Mouse (Mus musculus): Measurements from ENCODE around the gene Srgap2. TPM values are rescaled to one million over a fixed set of nuclear protein-coding genes. Genes with fewer than 3 reads are reported as not detected.

Srgap2 gene
- polyA plus RNA-seq, 1 experiment from 2014 or later = 18.6 TPM

GRCm38 (mm10) chr1:131284616-131285015 lies 242.5 kb downstream of the Srgap2 start:
- Histone ChIP-seq H3K27me3 (replicated peaks) (no peaks in the 10 kb centered on the region), H3K36me3 (peaks cover 28% of the 10 kb centered on the region), H3K9ac (no peak overlapping the region), H3K4me3 (no peak overlapping the region), H3K4me1 (replicated peaks) (peaks cover 29% of the 10 kb centered on the region), H3K4me2 (no peak overlapping the region), H3K27ac (ENCODE audit: poor library complexity, severe bottlenecking) (no peak overlapping the region), H3K9me3 (replicated peaks) (no peaks in the 10 kb centered on the region)
- WGBS = 84% methylated on average over 4 of the region's 4 CpGs
- no peak for ATAC-seq (ENCODE audit: insufficient number of reproducible peaks, low FRiP score)

- no peak overlapping the region for H3K4me2 ChIP-seq
- H3K4me1 ChIP-seq (replicated peaks) = peaks cover 30% of the 10 kb centered on the region
- 89% methylated on average over 1 of the region's 1 CpGs for WGBS
- no peak for ATAC-seq (ENCODE audit: insufficient number of reproducible peaks, low FRiP score)
- H3K4me3 ChIP-seq = no peak overlapping the region
- no peak overlapping the region for H3K9ac ChIP-seq
- no peak overlapping the region for H3K27ac ChIP-seq (ENCODE audit: poor library complexity, severe bottlenecking)
- peaks cover 23% of the 10 kb centered on the region for H3K36me3 ChIP-seq
- H3K9me3 ChIP-seq (replicated peaks) = no peaks in the 10 kb centered on the region
- no peaks in the 10 kb centered on the region for H3K27me3 ChIP-seq (replicated peaks)
Observed at GRCm38 (mm10) chr1:131284167-131284566, 243.0 kb downstream of the Srgap2 start.

- no peaks in the 10 kb centered on the region for H3K9me3 ChIP-seq (replicated peaks)
- H3K4me2 ChIP-seq = no peak overlapping the region
- H3K36me3 ChIP-seq = 0 out of 2 replicates have a peak, but pooled peaks cover 12% of the 10 kb centered on the region
- 57% methylated on average over 4 of the region's 4 CpGs for WGBS
- no peak for ATAC-seq (ENCODE audit: insufficient number of reproducible peaks, low FRiP score)
- H3K4me1 ChIP-seq (replicated peaks) = peaks cover 31% of the 10 kb centered on the region
- H3K27ac ChIP-seq (ENCODE audit: poor library complexity, severe bottlenecking) = no peak overlapping the region
- no peaks in the 10 kb centered on the region for H3K27me3 ChIP-seq (replicated peaks)
- H3K9ac ChIP-seq = no peak overlapping the region
- H3K4me3 ChIP-seq = no peak overlapping the region
Observed at GRCm38 (mm10) chr1:131281731-131282130, 245.4 kb downstream of the Srgap2 start.

- Histone ChIP-seq H3K4me2 (no peak overlapping the region), H3K36me3 (0 out of 2 replicates have a peak, but pooled peaks cover under 1% of the 10 kb centered on the region), H3K4me3 (no peak overlapping the region), H3K9me3 (replicated peaks) (no peaks in the 10 kb centered on the region), H3K27me3 (replicated peaks) (no peaks in the 10 kb centered on the region), H3K9ac (no peak overlapping the region), H3K27ac (ENCODE audit: poor library complexity, severe bottlenecking) (no peak overlapping the region), H3K4me1 (replicated peaks) (peaks cover 30% of the 10 kb centered on the region)
- no peak for ATAC-seq (ENCODE audit: insufficient number of reproducible peaks, low FRiP score)
- 29% methylated on average over 3 of the region's 3 CpGs for WGBS
Observed at GRCm38 (mm10) chr1:131280280-131280679, 246.9 kb downstream of the Srgap2 start.

GRCm38 (mm10) chr1:131279456-131279776 lies 247.7 kb downstream of the Srgap2 start, which contains the start of gene Ikbke:
Ikbke (minus strand) TSS chr1:131279606.
- whole genome bisulfite sequencing = 35% methylated on average over 4 of the region's 4 CpGs
- Histone ChIP-seq H3K4me1 (replicated peaks) (peaks cover 37% of the 10 kb centered on the region), H3K9me3 (replicated peaks) (no peaks in the 10 kb centered on the region), H3K36me3 (no peaks in the 10 kb centered on the region), H3K9ac (peak within 1 kb of the TSS; percentile 51), H3K27me3 (replicated peaks) (no peaks in the 10 kb centered on the region), H3K4me3 (peak within 1 kb of the TSS; percentile 42), H3K4me2 (peak within 1 kb of the TSS; percentile 68), H3K27ac (ENCODE audit: poor library complexity, severe bottlenecking) (peak within 1 kb of the TSS; percentile 49)
- no peak for ATAC-seq (ENCODE audit: insufficient number of reproducible peaks, low FRiP score)

GRCm38 (mm10) chr1:131278606-131279455 lies 248.3 kb downstream of the Srgap2 start:
- peak overlapping the region; percentile 42 for H3K4me3 ChIP-seq
- ATAC-seq (ENCODE audit: insufficient number of reproducible peaks, low FRiP score) = no peak
- H3K27ac ChIP-seq (ENCODE audit: poor library complexity, severe bottlenecking) = peak overlapping the region; percentile 49
- H3K27me3 ChIP-seq (replicated peaks) = no peaks in the 10 kb centered on the region
- WGBS = 32% methylated on average over 8 of the region's 8 CpGs
- H3K9me3 ChIP-seq (replicated peaks) = no peaks in the 10 kb centered on the region
- H3K4me1 ChIP-seq (replicated peaks) = peaks cover 37% of the 10 kb centered on the region
- H3K9ac ChIP-seq = peak overlapping the region; percentile 51
- no peaks in the 10 kb centered on the region for H3K36me3 ChIP-seq
- H3K4me2 ChIP-seq = peak overlapping the region; percentile 68

GRCm38 (mm10) chr1:131276831-131277230 lies 250.3 kb downstream of the Srgap2 start:
- no peak overlapping the region for H3K9ac ChIP-seq
- H3K27ac ChIP-seq (ENCODE audit: poor library complexity, severe bottlenecking) = no peak overlapping the region
- H3K4me2 ChIP-seq = no peak overlapping the region
- no peak overlapping the region for H3K4me3 ChIP-seq
- no peaks in the 10 kb centered on the region for H3K9me3 ChIP-seq (replicated peaks)
- H3K36me3 ChIP-seq = no peaks in the 10 kb centered on the region
- H3K4me1 ChIP-seq (replicated peaks) = peaks cover 31% of the 10 kb centered on the region
- ATAC-seq (ENCODE audit: insufficient number of reproducible peaks, low FRiP score) = no peak
- H3K27me3 ChIP-seq (replicated peaks) = peaks cover 10% of the 10 kb centered on the region

GRCm38 (mm10) chr1:131275577-131275976 lies 251.6 kb downstream of the Srgap2 start:
- H3K9me3 ChIP-seq (replicated peaks) = no peaks in the 10 kb centered on the region
- no peak overlapping the region for H3K27ac ChIP-seq (ENCODE audit: poor library complexity, severe bottlenecking)
- peak overlapping the region; percentile 46; the same call in 1 of the 2 replicates for H3K4me2 ChIP-seq
- no peak overlapping the region for H3K4me3 ChIP-seq
- WGBS = 60% methylated on average over 14 of the region's 14 CpGs
- no peaks in the 10 kb centered on the region for H3K36me3 ChIP-seq
- peaks cover 16% of the 10 kb centered on the region for H3K27me3 ChIP-seq (replicated peaks)
- H3K4me1 ChIP-seq (replicated peaks) = peaks cover 31% of the 10 kb centered on the region
- no peak overlapping the region for H3K9ac ChIP-seq
- ATAC-seq (ENCODE audit: insufficient number of reproducible peaks, low FRiP score) = no peak

GRCm38 (mm10) chr1:131274725-131275539 lies 252.2 kb downstream of the Srgap2 start:
- WGBS = 34% methylated on average over 22 of the region's 22 CpGs
- Histone ChIP-seq H3K9me3 (replicated peaks) (no peaks in the 10 kb centered on the region), H3K4me3 (no peak overlapping the region), H3K9ac (no peak overlapping the region), H3K4me1 (replicated peaks) (peaks cover 28% of the 10 kb centered on the region), H3K36me3 (no peaks in the 10 kb centered on the region), H3K27me3 (replicated peaks) (peaks cover 17% of the 10 kb centered on the region), H3K27ac (ENCODE audit: poor library complexity, severe bottlenecking) (no peak overlapping the region), H3K4me2 (peak overlapping the region; percentile 46)
- ATAC-seq (ENCODE audit: insufficient number of reproducible peaks, low FRiP score) = no peak

GRCm38 (mm10) chr1:131269797-131270578 lies 257.2 kb downstream of the Srgap2 start:
- peaks cover 8% of the 10 kb centered on the region for H3K4me1 ChIP-seq (replicated peaks)
- peak overlapping the region; percentile 19; the same call in 1 of the 2 replicates for H3K4me2 ChIP-seq
- no peaks in the 10 kb centered on the region for H3K36me3 ChIP-seq
- H3K9me3 ChIP-seq (replicated peaks) = no peaks in the 10 kb centered on the region
- H3K4me3 ChIP-seq = no peak overlapping the region
- 28% methylated on average over 22 of the region's 22 CpGs for WGBS
- no peak overlapping the region for H3K9ac ChIP-seq
- 0 out of 2 replicates have a peak, but pooled peaks have one; percentile 14 for ATAC-seq (ENCODE audit: insufficient number of reproducible peaks, low FRiP score)
- no peak overlapping the region for H3K27ac ChIP-seq (ENCODE audit: poor library complexity, severe bottlenecking)
- peaks cover 22% of the 10 kb centered on the region for H3K27me3 ChIP-seq (replicated peaks)

Measured in heart, embryonic 12.5 days (tissue).